Mouse (Mus musculus) liver, adult 2 months (tissue): ENCODE measurements at regions not wholly inside any gene's neighbourhood (a gene's known extent, or its start where the extent isn't known, plus 50 kb on each side); places are given as distances from the start of the nearest gene placed in this dataset.

ENCODE experiments used
- DNase-seq: peaks from one replicate; pipeline ENCODE4 v3.0.0-alpha.2; 2011; ENCODE audit warnings: low read depth, low spot score; ENCODE audit errors: extremely low read depth
- H3K27ac ChIP-seq: fragments of 200-500 bp; replicated peaks from 2 replicates; pipeline ENCODE4 v1.5.1; 2012; ENCODE audit warnings: low read depth, mild to moderate bottlenecking, control low read depth, inconsistent platforms, low read length; ENCODE audit not compliant: insufficient read depth
- H3K27me3 ChIP-seq: fragments of 200-500 bp; 2 replicates; pipeline ENCODE4 v1.6.1; 2012; ENCODE audit warnings: mild to moderate bottlenecking, moderate library complexity, low read length, inconsistent platforms; ENCODE audit not compliant: control insufficient read depth, insufficient read depth
- H3K36me3 ChIP-seq: fragments of 200-500 bp; 2 replicates; pipeline ENCODE4 v1.6.1; 2012; ENCODE audit warnings: low read length, inconsistent platforms; ENCODE audit not compliant: control insufficient read depth, insufficient read depth
- H3K4me1 ChIP-seq: fragments of 200-500 bp; 2 replicates; pipeline ENCODE4 v1.6.1; 2011; ENCODE audit warnings: low read length; ENCODE audit not compliant: control insufficient read depth, insufficient read depth
- H3K4me3 ChIP-seq: fragments of 200-500 bp; 2 replicates; pipeline ENCODE4 v1.5.1; 2011; ENCODE audit warnings: low read depth, mild to moderate bottlenecking, control low read depth, low read length, moderate library complexity; ENCODE audit not compliant: insufficient read depth
- H3K79me2 ChIP-seq: fragments of 200-500 bp; 2 replicates; pipeline ENCODE4 v1.6.1; 2012; ENCODE audit warnings: inconsistent platforms, mild to moderate bottlenecking, low read length, moderate library complexity; ENCODE audit not compliant: control insufficient read depth, insufficient read depth
- H3K9ac ChIP-seq: fragments of 200-500 bp; 2 replicates; pipeline ENCODE4 v1.6.1; 2012; ENCODE audit warnings: low read depth, mild to moderate bottlenecking, control low read depth, inconsistent platforms, low read length
- CTCF ChIP-seq: fragments of 200-500 bp; IDR thresholded peaks from 2 replicates; pipeline ENCODE4 v1.5.1; 2011; ENCODE audit warnings: low read depth, low read length, control low read depth
- POLR2A ChIP-seq: fragments of 200-500 bp; IDR thresholded peaks from 2 replicates; pipeline ENCODE4 v1.6.1; 2011; ENCODE audit warnings: low read length, control low read depth; ENCODE audit not compliant: insufficient read depth; ENCODE audit errors: extremely low read depth
- WGBS: fragments of 180-500 bp; shearing (Covaris S2); methylation state at CpG from one replicate; pipeline ENCODE4 v1.1.7; 2018; 5-methylcytosine and 5-hydroxymethylcytosine counted together

DNA sequence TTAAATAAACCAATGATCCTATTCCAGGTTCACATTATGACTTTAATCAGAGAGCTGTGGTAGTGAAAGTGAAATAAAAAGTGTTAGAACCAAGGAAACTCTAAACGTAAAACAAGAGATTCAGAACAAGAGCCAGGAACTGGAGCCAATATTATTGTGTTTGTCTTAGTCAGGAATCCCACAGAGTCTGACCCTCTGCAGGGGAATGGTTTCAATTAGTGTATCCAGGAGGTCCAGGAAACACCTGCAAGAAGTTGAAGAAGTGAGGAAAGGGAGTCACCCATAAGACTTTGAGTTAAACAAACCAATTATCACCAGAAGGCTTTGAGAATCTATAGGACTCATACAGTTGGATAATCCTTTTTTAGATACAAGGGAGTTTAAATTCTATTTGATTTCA lies 76.2 kb upstream of the Sptlc3 start:
- Histone ChIP-seq H3K27me3 (no peaks in the 10 kb centered on the region), H3K27ac (no peak overlapping the region), H3K79me2 (no peaks in the 10 kb centered on the region), H3K9ac (no peak overlapping the region), H3K36me3 (no peaks in the 10 kb centered on the region), H3K4me3 (no peak overlapping the region), H3K4me1 (no peaks in the 10 kb centered on the region)
- 51% methylated on average over 1 of the region's 1 CpGs for WGBS
- DNase-seq: no peak
- TF ChIP-seq POLR2A (no peak), CTCF (no peak)

DNA sequence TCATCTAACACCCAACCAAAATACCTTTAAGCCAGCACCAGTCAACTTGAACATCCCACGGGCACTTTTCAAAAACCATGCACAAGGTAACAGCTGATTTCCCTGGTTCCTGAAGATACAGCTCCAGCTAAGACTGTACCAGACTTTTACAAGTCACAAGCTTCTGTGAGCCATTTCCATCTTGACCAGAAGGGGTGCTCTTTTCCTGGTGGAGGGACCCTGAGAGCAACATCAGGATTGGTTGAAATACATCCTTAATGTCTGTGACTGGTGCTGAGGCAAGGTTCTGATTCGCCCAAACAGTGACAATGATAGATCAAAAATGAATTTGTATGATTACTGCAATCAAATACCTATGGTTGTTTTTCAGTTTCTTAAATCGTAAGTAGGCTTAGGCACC lies 71.0 kb upstream of the Sptlc3 start:
- no peaks in the 10 kb centered on the region for H3K36me3 ChIP-seq
- WGBS: 69% methylated on average over 3 of the region's 3 CpGs
- DNase-seq: no peak
- no peak overlapping the region for H3K4me3 ChIP-seq
- H3K79me2 ChIP-seq: no peaks in the 10 kb centered on the region
- TF ChIP-seq CTCF: no peak
- TF ChIP-seq POLR2A: no peak
- H3K4me1 ChIP-seq: no peaks in the 10 kb centered on the region
- no peak overlapping the region for H3K9ac ChIP-seq
- no peaks in the 10 kb centered on the region for H3K27me3 ChIP-seq
- no peak overlapping the region for H3K27ac ChIP-seq

DNA sequence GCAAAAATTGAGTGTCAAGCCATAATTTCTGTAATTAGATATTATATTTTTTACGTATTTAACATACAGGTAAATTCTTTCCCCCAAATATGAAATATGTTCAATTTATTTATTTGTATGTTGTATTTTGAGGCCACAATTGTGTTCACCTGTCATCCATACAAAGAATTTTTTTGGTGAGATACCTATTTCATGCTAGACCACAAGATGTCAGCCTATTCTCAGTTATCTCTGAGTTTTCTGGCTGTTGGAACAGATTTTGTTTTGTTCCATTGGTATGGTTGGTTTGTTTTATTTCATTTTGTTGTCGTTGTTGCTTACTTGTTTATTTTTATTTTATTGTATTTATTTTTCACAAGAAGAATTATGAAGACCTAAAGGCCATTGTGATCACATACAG lies 70.3 kb upstream of the Sptlc3 start:
- Histone ChIP-seq H3K27me3 (no peaks in the 10 kb centered on the region), H3K27ac (no peak overlapping the region), H3K9ac (no peak overlapping the region), H3K79me2 (no peaks in the 10 kb centered on the region), H3K36me3 (no peaks in the 10 kb centered on the region), H3K4me1 (no peaks in the 10 kb centered on the region), H3K4me3 (no peak overlapping the region)
- WGBS: 62% methylated on average over 2 of the region's 2 CpGs
- DNase-seq: no peak
- TF ChIP-seq CTCF (no peak), POLR2A (no peak)
